Mouse (Mus musculus): ENCODE data around the gene Srcap. TPM values are rescaled to one million over a fixed set of nuclear protein-coding genes. Genes with fewer than 3 reads are reported as not detected.

Srcap gene
- polyA plus RNA-seq, 1 experiment from 2014 or later = 15.0 TPM

DNA sequence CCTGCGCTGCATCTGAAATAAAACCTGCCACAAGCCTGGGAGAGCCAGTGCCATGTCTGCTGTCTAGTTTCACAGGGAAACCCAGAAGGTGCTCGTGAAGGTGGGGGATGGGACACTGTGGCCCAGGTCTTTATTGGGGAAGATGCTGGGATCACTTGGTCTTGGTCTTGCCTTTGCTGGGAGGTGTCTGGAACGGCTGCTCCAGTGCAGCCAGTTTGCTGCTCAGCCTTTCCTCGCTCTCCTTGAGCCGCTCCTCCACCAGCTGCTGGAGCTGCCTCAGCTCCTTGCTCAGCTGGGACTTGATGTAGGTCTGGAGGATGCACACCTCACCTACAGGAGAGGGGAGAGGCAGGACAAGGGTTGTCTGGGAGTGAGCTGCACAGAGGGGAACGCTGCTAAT is 71.5 kb downstream of the Srcap start:
- Histone ChIP-seq H3K4me1 (replicated peaks) (peaks cover 33% of the 10 kb centered on the region), H3K9ac (no peak overlapping the region), H3K9me3 (replicated peaks) (no peaks in the 10 kb centered on the region), H3K4me3 (replicated peaks) (no peak overlapping the region), H3K36me3 (replicated peaks) (peaks cover 63% of the 10 kb centered on the region), H3K27ac (replicated peaks) (no peak overlapping the region), H3K27me3 (no peaks in the 10 kb centered on the region), H3K4me2 (no peak overlapping the region)
- 81% methylated on average over 6 of the region's 6 CpGs for WGBS (ENCODE audit: insufficient replicate concordance)
- ATAC-seq (ENCODE audit: insufficient read depth) = no peak

DNA sequence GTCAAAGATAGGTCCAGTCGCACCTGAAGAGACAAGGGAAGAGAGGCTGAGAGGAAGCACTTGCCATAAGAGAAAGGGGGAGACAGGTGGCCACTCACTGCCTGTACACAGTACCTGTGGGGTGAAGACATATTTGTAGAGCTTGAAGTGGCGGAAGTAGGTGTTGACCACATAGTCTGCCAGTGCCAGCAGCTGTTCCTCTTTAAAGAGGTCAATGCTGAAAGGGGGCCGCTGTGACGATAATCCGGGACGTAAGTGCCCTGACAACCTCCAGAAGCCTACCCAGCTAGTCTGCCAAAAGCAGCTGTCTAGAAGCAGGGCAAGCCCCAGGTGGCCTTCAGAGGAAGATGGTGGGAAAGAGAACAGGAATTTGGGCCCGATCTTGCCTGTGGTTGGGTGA is 73.2 kb downstream of the Srcap start:
- H3K9ac ChIP-seq = no peak overlapping the region

DNA sequence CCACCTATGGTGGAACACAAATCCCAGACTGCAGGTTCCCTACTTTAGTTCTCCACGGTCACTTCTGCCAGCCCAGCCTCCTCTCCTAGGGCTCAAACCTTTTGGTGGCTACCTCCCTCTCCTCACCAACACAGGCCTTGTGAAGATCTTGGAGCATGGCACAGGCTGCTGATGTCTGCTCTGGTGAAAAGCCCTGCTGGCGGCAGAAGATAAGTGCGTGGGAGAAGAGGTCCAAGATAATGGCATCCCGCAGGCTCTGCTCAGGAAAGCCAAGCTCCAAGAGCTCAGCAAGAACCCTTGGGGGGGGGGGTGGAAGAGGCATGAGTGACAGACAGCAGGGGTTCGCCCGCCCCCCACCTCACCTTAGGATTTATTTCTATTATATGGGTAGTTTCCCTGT is 74.4 kb downstream of the Srcap start:
- H3K4me3 ChIP-seq (replicated peaks) = 0 out of 2 replicates have a peak overlapping the region, but pooled peaks have one; percentile 0
- H3K27ac ChIP-seq (replicated peaks) = peak overlapping the region; percentile 85
- no peaks in the 10 kb centered on the region for H3K27me3 ChIP-seq
- peak overlapping the region; percentile 98 for H3K4me2 ChIP-seq
- H3K36me3 ChIP-seq (replicated peaks) = peaks cover 55% of the 10 kb centered on the region
- ATAC-seq (ENCODE audit: insufficient read depth) = peak; percentile 43
- peak overlapping the region; percentile 35; the same call in 1 of the 2 replicates for H3K9ac ChIP-seq
- peaks cover 51% of the 10 kb centered on the region for H3K4me1 ChIP-seq (replicated peaks)
- H3K9me3 ChIP-seq (replicated peaks) = no peaks in the 10 kb centered on the region
- 34% methylated on average over 6 of the region's 6 CpGs for WGBS (ENCODE audit: insufficient replicate concordance)

More for the DNA sequence above, 73.2 kb downstream of the Srcap start:
- Histone ChIP-seq H3K27me3 (no peaks in the 10 kb centered on the region), H3K27ac (replicated peaks) (0 out of 2 replicates have a peak overlapping the region, but pooled peaks have one; percentile 85), H3K4me3 (replicated peaks) (no peak overlapping the region), H3K9me3 (replicated peaks) (no peaks in the 10 kb centered on the region), H3K4me2 (no peak overlapping the region), H3K4me1 (replicated peaks) (peaks cover 44% of the 10 kb centered on the region), H3K36me3 (replicated peaks) (peaks cover 55% of the 10 kb centered on the region)
- 81% methylated on average over 7 of the region's 7 CpGs for WGBS (ENCODE audit: insufficient replicate concordance)
- ATAC-seq (ENCODE audit: insufficient read depth) = no peak

DNA sequence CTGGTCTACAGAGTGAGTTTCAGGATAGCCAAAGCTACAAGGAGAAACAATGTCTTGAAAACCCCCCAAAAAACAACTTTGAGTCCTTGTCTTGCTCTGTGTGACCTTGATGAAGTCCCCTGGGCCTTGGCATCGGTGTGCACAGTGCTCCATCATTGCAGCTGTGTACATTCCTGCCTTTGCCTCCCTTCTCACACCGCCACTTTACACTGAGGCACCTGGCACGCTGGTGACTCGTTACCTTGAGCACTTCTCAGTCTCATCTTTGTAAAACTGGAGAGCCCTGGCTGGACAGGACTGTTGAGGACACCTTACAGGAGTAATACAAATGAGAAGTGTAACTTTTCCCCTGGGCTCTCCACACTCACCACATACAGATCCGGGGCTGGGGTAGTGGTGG is 75.4 kb downstream of the Srcap start:
- H3K4me3 ChIP-seq (replicated peaks) = peak overlapping the region; percentile 89
- no peaks in the 10 kb centered on the region for H3K27me3 ChIP-seq
- peak overlapping the region; percentile 98 for H3K4me2 ChIP-seq
- H3K36me3 ChIP-seq (replicated peaks) = peaks cover 55% of the 10 kb centered on the region
- H3K27ac ChIP-seq (replicated peaks) = peak overlapping the region; percentile 85
- peaks cover 51% of the 10 kb centered on the region for H3K4me1 ChIP-seq (replicated peaks)
- WGBS (ENCODE audit: insufficient replicate concordance) = 66% methylated on average over 5 of the region's 5 CpGs
- H3K9ac ChIP-seq = peak overlapping the region; percentile 56
- no peaks in the 10 kb centered on the region for H3K9me3 ChIP-seq (replicated peaks)
- ATAC-seq (ENCODE audit: insufficient read depth) = no peak

DNA sequence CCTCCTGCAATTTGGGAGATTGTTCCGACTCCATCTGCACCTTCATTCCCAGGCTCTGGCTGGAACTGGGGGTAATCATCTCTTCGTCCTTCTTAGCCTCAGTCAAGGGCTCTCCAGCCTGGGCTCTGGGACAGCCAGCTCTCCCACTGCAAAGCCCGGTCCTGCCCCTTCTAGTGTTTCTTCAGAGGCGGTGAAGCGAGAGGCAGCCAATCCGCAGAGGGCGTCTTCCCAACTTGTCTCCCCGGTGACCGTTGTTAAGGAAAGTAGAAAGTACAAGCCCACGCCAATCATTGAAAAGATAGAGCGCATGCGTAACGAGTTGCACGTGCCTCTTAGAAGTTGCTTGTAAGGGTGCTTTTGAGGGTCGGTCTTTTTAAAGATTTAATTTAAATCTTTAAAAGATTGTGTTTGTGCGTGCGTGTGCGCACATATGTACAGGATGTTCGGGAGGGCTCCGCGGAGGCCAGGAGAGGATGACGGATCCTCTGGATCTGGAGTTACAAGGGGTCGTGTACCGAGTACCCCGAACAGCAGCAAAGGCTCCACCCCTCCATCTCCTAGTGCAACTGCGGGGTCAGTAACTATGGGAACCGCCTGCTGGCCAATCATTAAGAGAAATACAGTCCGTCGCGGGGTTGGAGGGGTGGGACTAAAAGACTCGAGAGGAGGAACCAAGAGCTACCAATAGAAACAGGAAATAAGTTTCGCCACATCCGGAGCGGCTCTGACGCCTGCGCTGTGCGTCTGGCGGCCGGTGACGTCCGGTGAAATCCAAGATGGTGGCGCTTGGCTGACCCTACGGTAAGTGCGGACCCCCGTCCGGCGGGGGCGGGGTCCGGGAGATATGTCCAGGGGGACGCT is 76.5 kb downstream of the Srcap start, which contains the start of the genes Ccdc189 and Rnf40:
Gene Ccdc189 (minus strand): TSS at position 585 of the 861 bp plus-strand sequence.
Gene Rnf40 (plus strand): TSS at position 757 of the 861 bp plus-strand sequence.
- WGBS (ENCODE audit: insufficient replicate concordance) = under 1% methylated on average over 50 of the region's 50 CpGs
- Histone ChIP-seq H3K4me1 (replicated peaks) (peaks cover 51% of the 10 kb centered on the region), H3K27ac (replicated peaks) (peak within 1 kb of the TSS; percentile 85), H3K4me2 (peak within 1 kb of the TSS; percentile 98), H3K27me3 (no peaks in the 10 kb centered on the region), H3K36me3 (replicated peaks) (peaks cover 55% of the 10 kb centered on the region), H3K9ac (peak within 1 kb of the TSS; percentile 87), H3K9me3 (replicated peaks) (no peaks in the 10 kb centered on the region), H3K4me3 (replicated peaks) (peak within 1 kb of the TSS; percentile 89)
- ATAC-seq (ENCODE audit: insufficient read depth) = peak; percentile 90

DNA sequence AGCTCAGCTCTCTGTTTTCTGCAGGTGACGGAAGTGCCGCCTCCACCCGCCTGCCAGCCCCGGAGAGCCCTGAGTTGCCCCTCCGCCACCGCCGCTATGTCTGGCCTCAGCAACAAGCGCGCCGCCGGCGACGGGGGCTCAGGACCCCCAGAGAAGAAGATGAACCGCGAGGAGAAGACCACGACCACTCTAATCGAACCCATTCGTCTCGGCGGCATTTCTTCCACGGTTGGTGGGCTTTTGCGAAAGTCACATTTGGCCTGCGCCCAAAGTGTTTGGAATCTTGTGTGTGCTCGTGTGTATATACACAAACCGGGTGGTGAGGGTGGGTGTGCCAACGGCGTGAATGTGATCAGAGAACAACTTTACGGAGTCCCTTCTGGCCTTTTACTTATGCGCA is 77.1 kb downstream of the Srcap start:
- Histone ChIP-seq H3K27ac (replicated peaks) (peak overlapping the region; percentile 85), H3K36me3 (replicated peaks) (peaks cover 55% of the 10 kb centered on the region), H3K9me3 (replicated peaks) (no peaks in the 10 kb centered on the region), H3K4me2 (peak overlapping the region; percentile 98), H3K4me1 (replicated peaks) (peaks cover 51% of the 10 kb centered on the region), H3K27me3 (no peaks in the 10 kb centered on the region), H3K9ac (peak overlapping the region; percentile 87), H3K4me3 (replicated peaks) (peak overlapping the region; percentile 89)
- ATAC-seq (ENCODE audit: insufficient read depth) = peak; percentile 11
- 3% methylated on average over 29 of the region's 29 CpGs for WGBS (ENCODE audit: insufficient replicate concordance)

DNA sequence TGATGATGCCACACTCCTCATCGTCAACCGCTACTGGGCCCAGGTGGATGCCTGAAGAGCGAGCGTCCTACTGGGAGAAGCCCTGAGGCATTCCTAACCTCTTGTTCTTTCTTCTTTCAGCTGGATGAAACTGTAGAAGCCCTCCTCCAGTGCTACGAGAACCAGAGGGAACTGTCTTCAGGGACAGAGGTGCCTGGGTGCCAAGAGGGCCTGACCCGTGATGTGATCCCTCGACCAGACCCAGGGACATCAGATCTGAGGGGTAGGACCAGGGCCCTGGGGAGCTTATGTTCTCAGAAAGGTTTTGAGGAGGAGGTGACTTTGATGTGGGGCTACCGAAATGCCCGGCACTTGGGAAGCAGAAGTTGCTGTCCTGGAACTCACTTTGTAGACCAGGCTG is 77.9 kb downstream of the Srcap start:
- Histone ChIP-seq H3K36me3 (replicated peaks) (peaks cover 55% of the 10 kb centered on the region), H3K4me3 (replicated peaks) (peak overlapping the region; percentile 89), H3K9me3 (replicated peaks) (no peaks in the 10 kb centered on the region), H3K27ac (replicated peaks) (0 out of 2 replicates have a peak overlapping the region, but pooled peaks have one; percentile 85), H3K9ac (0 out of 2 replicates have a peak overlapping the region, but pooled peaks have one; percentile 87), H3K4me1 (replicated peaks) (peaks cover 51% of the 10 kb centered on the region), H3K27me3 (no peaks in the 10 kb centered on the region), H3K4me2 (peak overlapping the region; percentile 98)
- no peak for ATAC-seq (ENCODE audit: insufficient read depth)
- WGBS (ENCODE audit: insufficient replicate concordance) = 89% methylated on average over 9 of the region's 9 CpGs

DNA sequence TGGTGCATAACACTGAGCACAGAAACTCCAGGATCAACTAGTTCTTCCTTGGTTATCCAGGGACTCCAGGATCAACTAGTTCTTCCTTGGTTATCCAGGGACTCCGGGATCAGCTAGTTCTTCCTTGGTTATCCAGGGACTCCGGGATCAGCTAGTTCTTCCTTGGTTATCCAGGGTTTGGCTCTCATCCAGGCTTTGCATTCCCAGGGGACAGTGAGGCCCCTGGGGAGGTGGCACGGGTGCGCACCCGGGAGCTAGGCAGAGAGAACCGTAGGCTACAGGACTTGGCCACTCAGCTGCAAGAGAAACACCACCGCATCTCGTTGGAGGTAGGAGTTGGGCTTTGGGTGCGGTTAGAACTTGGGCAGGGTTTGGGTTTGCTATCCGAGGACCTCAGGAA is 79.3 kb downstream of the Srcap start:
- H3K27ac ChIP-seq (replicated peaks) = no peak overlapping the region
- H3K36me3 ChIP-seq (replicated peaks) = peaks cover 67% of the 10 kb centered on the region
- no peak for ATAC-seq (ENCODE audit: insufficient read depth)
- 88% methylated on average over 10 of the region's 10 CpGs for WGBS (ENCODE audit: insufficient replicate concordance)
- no peaks in the 10 kb centered on the region for H3K9me3 ChIP-seq (replicated peaks)
- no peak overlapping the region for H3K4me2 ChIP-seq
- peaks cover 40% of the 10 kb centered on the region for H3K4me1 ChIP-seq (replicated peaks)
- H3K27me3 ChIP-seq = no peaks in the 10 kb centered on the region
- H3K9ac ChIP-seq = no peak overlapping the region
- no peak overlapping the region for H3K4me3 ChIP-seq (replicated peaks)

DNA sequence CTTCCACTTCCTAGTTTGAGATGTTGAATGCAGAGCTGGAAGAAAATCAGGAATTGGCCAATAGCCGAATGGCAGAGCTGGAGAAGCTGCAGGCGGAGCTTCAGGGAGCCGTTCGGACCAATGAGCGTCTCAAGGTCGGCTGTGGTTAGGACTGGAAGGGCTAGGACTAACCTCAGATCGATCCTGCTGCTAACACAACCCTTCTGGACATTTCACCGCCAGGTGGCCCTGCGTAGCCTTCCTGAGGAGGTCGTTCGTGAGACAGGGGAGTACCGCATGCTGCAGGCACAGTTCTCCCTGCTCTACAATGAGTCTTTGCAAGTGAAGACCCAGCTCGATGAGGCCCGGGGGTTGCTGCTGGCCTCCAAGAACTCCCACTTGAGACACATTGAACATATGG is 80.8 kb downstream of the Srcap start:
- H3K4me3 ChIP-seq (replicated peaks) = no peak overlapping the region
- no peak overlapping the region for H3K4me2 ChIP-seq
- H3K27me3 ChIP-seq = no peaks in the 10 kb centered on the region
- ATAC-seq (ENCODE audit: insufficient read depth) = no peak
- WGBS (ENCODE audit: insufficient replicate concordance) = 84% methylated on average over 14 of the region's 14 CpGs
- H3K9ac ChIP-seq = no peak overlapping the region
- no peak overlapping the region for H3K27ac ChIP-seq (replicated peaks)
- peaks cover 25% of the 10 kb centered on the region for H3K4me1 ChIP-seq (replicated peaks)
- H3K9me3 ChIP-seq (replicated peaks) = no peaks in the 10 kb centered on the region
- peaks cover 82% of the 10 kb centered on the region for H3K36me3 ChIP-seq (replicated peaks)

DNA sequence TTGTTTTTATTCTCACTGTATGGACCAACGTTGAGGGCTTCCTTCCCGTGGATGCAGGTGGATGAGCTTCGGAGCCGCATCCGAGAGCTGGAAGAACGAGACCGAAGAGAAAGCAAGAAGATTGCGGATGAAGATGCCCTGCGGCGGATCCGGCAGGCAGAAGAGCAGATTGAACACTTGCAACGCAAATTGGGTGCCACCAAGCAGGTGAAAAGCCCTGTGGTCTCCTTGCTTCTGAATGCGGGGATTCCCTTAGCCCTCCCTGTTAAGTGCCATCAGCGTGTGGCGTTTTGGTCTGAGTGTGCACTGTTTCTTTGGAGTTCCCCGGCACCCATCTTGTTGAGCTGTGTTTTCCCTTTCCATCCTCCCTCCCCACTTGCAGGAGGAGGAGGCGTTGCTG is 85.0 kb downstream of the Srcap start:
- Histone ChIP-seq H3K27me3 (no peaks in the 10 kb centered on the region), H3K36me3 (replicated peaks) (peaks cover 100% of the 10 kb centered on the region), H3K9me3 (replicated peaks) (no peaks in the 10 kb centered on the region), H3K4me3 (replicated peaks) (no peak overlapping the region), H3K9ac (no peak overlapping the region), H3K27ac (replicated peaks) (no peak overlapping the region), H3K4me1 (replicated peaks) (no peaks in the 10 kb centered on the region), H3K4me2 (no peak overlapping the region)
- 89% methylated on average over 17 of the region's 17 CpGs for WGBS (ENCODE audit: insufficient replicate concordance)
- ATAC-seq (ENCODE audit: insufficient read depth) = no peak

DNA sequence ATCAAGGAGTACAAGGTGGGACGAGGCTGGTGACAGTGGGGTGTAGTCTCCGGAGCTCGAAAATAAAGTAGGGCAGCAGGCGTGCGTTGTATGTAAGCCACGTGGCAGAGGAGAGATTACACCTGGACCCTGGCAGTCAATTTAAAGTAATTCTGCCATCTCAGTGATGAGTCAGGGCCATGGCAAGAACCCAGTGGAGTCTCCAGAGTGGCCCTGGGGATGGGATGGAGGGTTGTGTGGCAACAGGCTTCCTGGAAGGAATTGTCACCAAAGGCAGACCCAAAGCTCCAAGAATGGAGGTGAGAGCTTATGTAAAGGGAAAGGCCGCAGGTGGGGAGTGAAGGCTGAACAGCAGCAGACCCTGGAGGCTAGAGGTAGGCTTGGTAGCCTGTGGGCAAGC is 88.8 kb downstream of the Srcap start:
- H3K9me3 ChIP-seq (replicated peaks) = no peaks in the 10 kb centered on the region
- no peak overlapping the region for H3K27ac ChIP-seq (replicated peaks)
- H3K4me2 ChIP-seq = no peak overlapping the region
- peaks cover 89% of the 10 kb centered on the region for H3K36me3 ChIP-seq (replicated peaks)
- ATAC-seq (ENCODE audit: insufficient read depth) = no peak
- H3K27me3 ChIP-seq = no peaks in the 10 kb centered on the region
- H3K9ac ChIP-seq = no peak overlapping the region
- H3K4me3 ChIP-seq (replicated peaks) = no peak overlapping the region
- no peaks in the 10 kb centered on the region for H3K4me1 ChIP-seq (replicated peaks)
- WGBS (ENCODE audit: insufficient replicate concordance) = 86% methylated on average over 7 of the region's 7 CpGs

All from liver, embryonic 15.5 days (tissue).